Mouse (Mus musculus) embryonic facial prominence, embryonic 11.5 days (tissue): ENCODE measurements at regions not wholly inside any gene's neighbourhood (a gene's known extent, or its start where the extent isn't known, plus 50 kb on each side); places are given as distances from the start of the nearest gene placed in this dataset.

ENCODE experiments used
- ATAC-seq: fragments of 200-750 bp; cut with Nextera tagmentation; replicated peaks from 2 replicates; pipeline ENCODE4 v1.8.0; 2017; ENCODE audit warnings: low read depth; ENCODE audit not compliant: insufficient number of reproducible peaks, low FRiP score, low TSS enrichment
- DNase-seq: peaks from one replicate; pipeline ENCODE4 v3.0.0-alpha.2; 2015; ENCODE audit warnings: low spot score
- H3K27ac ChIP-seq: fragments of 300-500 bp; sonication (generic); replicated peaks from 2 replicates; pipeline ENCODE4 v1.5.1; 2014; ENCODE audit warnings: mild to moderate bottlenecking, low read depth, low read length, control low read depth
- H3K27me3 ChIP-seq: fragments of 300-500 bp; sonication (generic); 2 replicates; pipeline ENCODE4 v1.6.1; 2014; ENCODE audit warnings: mild to moderate bottlenecking, low read length, moderate library complexity, mixed read lengths; ENCODE audit not compliant: control insufficient read depth, insufficient read depth
- H3K36me3 ChIP-seq: fragments of 300-500 bp; sonication (generic); replicated peaks from 2 replicates; pipeline ENCODE4 v1.6.1; 2014; ENCODE audit warnings: low read depth, mild to moderate bottlenecking, low read length, moderate library complexity, mixed read lengths; ENCODE audit not compliant: control insufficient read depth, insufficient read depth
- H3K4me1 ChIP-seq: fragments of 300-500 bp; sonication (generic); 2 replicates; pipeline ENCODE4 v1.6.1; 2014; ENCODE audit warnings: low read length, mixed read lengths; ENCODE audit not compliant: control insufficient read depth, insufficient read depth
- H3K4me2 ChIP-seq: fragments of 300-500 bp; sonication (generic); 2 replicates; pipeline ENCODE4 v1.6.1; 2014; ENCODE audit warnings: low read depth, mild to moderate bottlenecking, control low read depth, low read length, moderate library complexity
- H3K4me3 ChIP-seq: fragments of 300-500 bp; sonication (generic); 2 replicates; pipeline ENCODE4 v1.5.1; 2014; ENCODE audit warnings: low read depth, low read length, control low read depth
- H3K9ac ChIP-seq: fragments of 300-500 bp; sonication (generic); replicated peaks from 2 replicates; pipeline ENCODE4 v1.6.1; 2014; ENCODE audit warnings: mild to moderate bottlenecking, control low read depth, low read length
- H3K9me3 ChIP-seq: fragments of 300-500 bp; sonication (generic); replicated peaks from 2 replicates; pipeline ENCODE4 v1.6.1; 2016; ENCODE audit warnings: mild to moderate bottlenecking, low read length, inconsistent platforms, mixed read lengths; ENCODE audit not compliant: control insufficient read depth
- WGBS: fragments of 180-500 bp; shearing (Covaris S2); extraction: QIAGEN DNeasy Blood & Tissue Kit; methylation state at CpG from one replicate; pipeline ENCODE4 v1.1.7; 2014; 5-methylcytosine and 5-hydroxymethylcytosine counted together

DNA sequence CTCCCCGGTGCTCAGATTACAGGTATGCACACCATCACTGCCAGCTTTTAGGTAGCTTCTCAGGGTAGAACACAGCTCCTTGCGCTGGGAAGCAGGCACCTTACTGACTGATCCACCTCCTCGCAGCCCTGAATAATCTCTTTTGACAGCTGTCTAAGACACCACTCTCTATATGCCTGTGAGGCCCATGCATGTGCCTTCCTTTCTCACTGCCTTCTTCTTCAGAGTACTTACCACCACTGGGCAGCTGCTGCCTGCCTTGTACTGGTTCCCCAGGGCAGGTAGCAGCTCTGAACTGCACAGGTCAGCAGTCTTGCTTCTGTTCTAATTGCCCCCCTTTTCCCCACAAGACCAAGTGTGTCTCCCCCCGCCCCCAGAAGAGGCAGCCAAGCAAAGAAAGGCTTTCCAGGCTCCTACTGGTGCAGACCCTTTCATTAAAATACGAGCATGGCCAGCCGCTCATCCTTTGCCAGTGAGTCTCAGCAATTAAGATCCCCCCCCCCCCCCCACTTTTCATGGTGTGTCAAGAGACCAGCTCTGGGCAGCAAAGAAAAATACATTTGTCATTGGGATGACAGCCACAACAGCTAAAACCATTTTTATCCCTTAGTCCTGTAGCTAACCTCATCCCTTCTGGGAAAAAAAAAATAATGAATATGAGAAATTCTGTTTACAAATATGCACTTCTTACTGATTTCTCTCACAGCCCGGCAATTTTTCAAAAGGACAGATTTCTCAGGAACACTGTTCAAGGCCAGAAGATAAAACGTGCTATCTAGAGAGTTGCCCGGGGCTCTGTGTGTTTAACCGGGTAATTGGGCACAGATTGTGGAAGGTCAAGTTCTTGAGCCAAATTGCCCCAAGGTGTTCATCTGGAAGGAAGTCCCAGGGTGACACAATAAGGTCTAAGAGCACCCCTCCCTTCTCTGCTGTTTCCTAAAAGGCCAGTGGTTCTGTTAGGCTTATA, 213.9 kb upstream of the Cxcr4 start:
- WGBS = 33% methylated on average over 10 of the region's 10 CpGs
- H3K4me2 ChIP-seq = no peak overlapping the region
- no peak overlapping the region for H3K27ac ChIP-seq
- no peak overlapping the region for H3K4me3 ChIP-seq
- no peak overlapping the region for H3K9ac ChIP-seq
- no peaks in the 10 kb centered on the region for H3K36me3 ChIP-seq
- no peaks in the 10 kb centered on the region for H3K9me3 ChIP-seq
- peak; percentile 48 for DNase-seq
- no peaks in the 10 kb centered on the region for H3K27me3 ChIP-seq
- peaks cover 3% of the 10 kb centered on the region; the same call in 1 of the 2 replicates for H3K4me1 ChIP-seq
- peak; percentile 51 for ATAC-seq

DNA sequence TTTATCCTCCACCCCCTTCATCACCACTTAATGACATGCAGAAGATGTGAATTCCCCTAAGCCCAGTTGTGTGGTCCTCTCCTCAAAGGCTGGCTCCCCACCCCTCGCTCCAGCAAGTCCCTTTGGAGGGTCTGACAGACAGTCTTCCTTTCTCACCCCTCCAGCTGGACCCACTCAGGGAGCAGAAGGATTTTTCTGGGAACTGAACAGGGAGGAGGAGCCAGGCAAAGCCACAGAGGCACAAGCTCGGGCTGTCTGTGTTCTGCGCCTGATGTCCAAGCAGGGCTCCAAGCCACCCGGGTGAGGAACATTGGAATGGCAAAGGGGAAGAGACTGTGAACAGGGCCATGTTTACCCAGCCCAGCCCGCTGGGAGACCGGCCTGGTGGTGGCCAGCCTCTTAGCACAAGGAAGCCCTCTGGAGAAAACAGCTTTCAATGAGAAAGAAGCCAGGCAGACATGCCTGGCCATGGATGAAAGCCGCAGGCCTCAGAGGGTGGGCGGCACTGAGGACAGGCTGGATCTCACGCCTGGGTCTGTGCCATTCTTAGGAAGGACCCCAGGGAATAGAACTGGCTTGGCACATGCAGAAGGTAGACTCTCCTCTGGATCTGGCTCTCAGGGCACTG, 211.5 kb upstream of the Cxcr4 start:
- H3K4me2 ChIP-seq = no peak overlapping the region
- no peak overlapping the region for H3K4me3 ChIP-seq
- no peaks in the 10 kb centered on the region for H3K27me3 ChIP-seq
- 38% methylated on average over 9 of the region's 9 CpGs for WGBS
- H3K27ac ChIP-seq = no peak overlapping the region
- ATAC-seq (peak; percentile 22), DNase-seq (no peak)
- H3K36me3 ChIP-seq = no peaks in the 10 kb centered on the region
- no peaks in the 10 kb centered on the region for H3K9me3 ChIP-seq
- no peak overlapping the region for H3K9ac ChIP-seq
- H3K4me1 ChIP-seq = peaks cover 3% of the 10 kb centered on the region; the same call in 1 of the 2 replicates

DNA sequence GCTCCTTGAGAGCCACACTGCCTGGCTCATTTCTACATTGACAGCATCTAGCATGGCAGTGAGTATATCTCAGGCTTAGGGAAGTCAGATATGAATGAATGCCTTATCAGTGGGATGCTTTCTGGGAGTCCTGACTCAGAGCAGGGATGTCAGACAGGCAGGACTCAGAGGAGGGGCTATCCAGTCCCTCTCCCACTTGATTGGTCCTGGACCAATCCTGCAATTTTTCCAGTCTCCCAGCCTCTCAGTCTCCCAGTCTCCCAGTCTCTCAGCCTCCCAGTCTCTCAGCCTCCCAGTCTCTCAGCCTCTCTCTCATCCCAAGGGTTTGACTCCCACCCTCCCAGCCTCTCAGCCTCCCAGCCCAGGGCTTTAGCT, 211.0 kb upstream of the Cxcr4 start:
- Histone ChIP-seq H3K9me3 (no peaks in the 10 kb centered on the region), H3K36me3 (no peaks in the 10 kb centered on the region), H3K27ac (no peak overlapping the region), H3K4me2 (no peak overlapping the region), H3K9ac (no peak overlapping the region), H3K4me1 (peaks cover 3% of the 10 kb centered on the region; the same call in 1 of the 2 replicates), H3K27me3 (no peaks in the 10 kb centered on the region), H3K4me3 (no peak overlapping the region)
- DNase-seq (no peak), ATAC-seq (0 out of 2 replicates have a peak, but pooled peaks have one; percentile 14)

- H3K27me3 ChIP-seq = no peaks in the 10 kb centered on the region
- no peaks in the 10 kb centered on the region for H3K4me1 ChIP-seq
- no peaks in the 10 kb centered on the region for H3K9me3 ChIP-seq
- no peaks in the 10 kb centered on the region for H3K36me3 ChIP-seq
- DNase-seq (no peak), ATAC-seq (no peak)
- H3K27ac ChIP-seq = no peak overlapping the region
- H3K9ac ChIP-seq = no peak overlapping the region
- H3K4me2 ChIP-seq = no peak overlapping the region
- H3K4me3 ChIP-seq = no peak overlapping the region
- WGBS = 63% methylated on average over 4 of the region's 4 CpGs
Measured at GRCm38 (mm10) chr1:128798721-128799120, 206.6 kb upstream of the Cxcr4 start.

DNA sequence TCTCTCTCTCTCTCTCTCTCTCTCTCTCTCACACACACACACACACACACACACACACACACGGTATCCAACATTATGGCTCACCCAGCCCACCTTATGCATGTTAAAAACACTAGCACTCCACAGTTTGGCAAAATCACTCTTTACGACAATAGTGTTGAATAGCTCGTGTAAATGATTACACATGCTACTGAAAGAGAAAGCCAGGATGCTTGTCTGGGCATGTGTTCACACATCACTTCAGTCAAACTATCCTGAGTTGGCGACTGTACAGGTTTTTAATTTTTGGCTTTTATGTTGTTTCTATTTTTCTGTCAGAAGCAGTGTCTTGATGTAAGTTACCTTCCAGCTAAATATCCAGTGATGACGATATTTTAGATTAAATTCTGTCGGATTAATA, 203.6 kb upstream of the Cxcr4 start:
- H3K27ac ChIP-seq = no peak overlapping the region
- no peak for ATAC-seq
- no peak overlapping the region for H3K4me3 ChIP-seq
- no peaks in the 10 kb centered on the region for H3K36me3 ChIP-seq
- WGBS = 81% methylated on average over 6 of the region's 6 CpGs
- H3K27me3 ChIP-seq = no peaks in the 10 kb centered on the region
- DNase-seq = no peak
- H3K4me1 ChIP-seq = no peaks in the 10 kb centered on the region
- no peak overlapping the region for H3K9ac ChIP-seq
- H3K9me3 ChIP-seq = no peaks in the 10 kb centered on the region
- no peak overlapping the region for H3K4me2 ChIP-seq

DNA sequence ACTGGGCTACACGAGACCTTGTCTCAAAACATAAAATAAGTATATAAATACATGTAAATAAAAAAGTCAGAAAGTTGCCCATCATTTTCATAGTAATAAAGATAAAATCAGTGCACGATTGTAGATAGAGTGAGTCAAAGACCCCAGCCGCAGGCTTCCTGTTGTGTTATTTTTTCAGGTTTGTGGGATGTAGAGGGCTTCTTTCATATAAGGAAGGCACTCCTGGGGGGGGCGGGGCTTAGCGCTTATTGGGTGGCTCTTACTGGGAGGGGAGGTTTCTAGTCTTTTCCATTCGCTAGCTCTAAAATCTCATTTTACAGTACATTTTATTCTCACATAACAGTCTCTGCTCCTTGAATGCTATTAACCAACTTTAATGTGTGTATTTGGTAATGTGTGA, 198.8 kb upstream of the Cxcr4 start:
- Histone ChIP-seq H3K4me2 (no peak overlapping the region), H3K4me1 (no peaks in the 10 kb centered on the region), H3K27me3 (no peaks in the 10 kb centered on the region), H3K27ac (no peak overlapping the region), H3K36me3 (no peaks in the 10 kb centered on the region), H3K9ac (no peak overlapping the region), H3K9me3 (no peaks in the 10 kb centered on the region), H3K4me3 (no peak overlapping the region)
- WGBS = 89% methylated on average over 6 of the region's 6 CpGs
- ATAC-seq (no peak), DNase-seq (no peak)

DNA sequence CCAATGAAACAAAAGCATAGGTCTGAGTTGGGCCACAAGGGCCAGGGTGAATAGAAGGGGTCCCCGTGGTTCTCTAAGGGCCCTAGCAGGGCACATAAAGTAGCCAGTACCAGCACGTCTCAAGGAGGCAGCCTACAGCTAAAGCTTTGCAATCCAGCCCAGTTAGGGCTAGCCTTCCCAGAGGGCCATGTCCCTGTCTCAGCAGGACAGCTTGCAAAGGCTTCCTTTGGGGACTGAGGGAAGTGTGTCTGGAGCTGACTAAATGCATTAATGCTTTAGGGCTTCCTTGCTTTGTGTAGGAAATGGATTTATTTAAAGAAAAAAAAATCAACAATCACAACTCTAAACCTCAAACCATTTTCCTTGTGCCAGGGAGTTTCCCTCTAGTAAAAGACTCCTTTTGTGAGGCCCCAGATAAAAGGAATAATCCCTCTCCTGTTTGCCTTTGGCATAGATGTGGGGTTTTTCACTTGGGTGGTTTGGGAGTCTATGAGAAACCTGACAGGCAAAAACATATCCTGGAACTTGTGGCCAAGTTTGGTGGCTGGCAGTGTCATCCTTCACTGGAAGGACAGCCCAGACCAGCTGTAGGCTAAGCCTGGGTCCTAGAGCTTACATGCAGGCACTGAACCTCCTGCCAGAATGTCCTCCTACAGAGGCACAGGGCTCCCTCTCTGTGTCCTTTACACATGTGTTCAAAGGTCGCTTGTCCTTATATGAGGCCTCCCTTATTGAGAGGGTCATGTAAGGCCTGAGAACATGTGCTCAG, 197.7 kb upstream of the Cxcr4 start:
- DNase-seq = no peak
- Histone ChIP-seq H3K27ac (no peak overlapping the region), H3K4me3 (no peak overlapping the region), H3K4me1 (no peaks in the 10 kb centered on the region), H3K9me3 (no peaks in the 10 kb centered on the region), H3K27me3 (no peaks in the 10 kb centered on the region), H3K9ac (no peak overlapping the region), H3K4me2 (no peak overlapping the region), H3K36me3 (no peaks in the 10 kb centered on the region)
- ATAC-seq = no peak; the same call in 1 of the 2 replicates
- WGBS = 66% methylated on average over 3 of the region's 3 CpGs
